In the genomic region with DNA sequence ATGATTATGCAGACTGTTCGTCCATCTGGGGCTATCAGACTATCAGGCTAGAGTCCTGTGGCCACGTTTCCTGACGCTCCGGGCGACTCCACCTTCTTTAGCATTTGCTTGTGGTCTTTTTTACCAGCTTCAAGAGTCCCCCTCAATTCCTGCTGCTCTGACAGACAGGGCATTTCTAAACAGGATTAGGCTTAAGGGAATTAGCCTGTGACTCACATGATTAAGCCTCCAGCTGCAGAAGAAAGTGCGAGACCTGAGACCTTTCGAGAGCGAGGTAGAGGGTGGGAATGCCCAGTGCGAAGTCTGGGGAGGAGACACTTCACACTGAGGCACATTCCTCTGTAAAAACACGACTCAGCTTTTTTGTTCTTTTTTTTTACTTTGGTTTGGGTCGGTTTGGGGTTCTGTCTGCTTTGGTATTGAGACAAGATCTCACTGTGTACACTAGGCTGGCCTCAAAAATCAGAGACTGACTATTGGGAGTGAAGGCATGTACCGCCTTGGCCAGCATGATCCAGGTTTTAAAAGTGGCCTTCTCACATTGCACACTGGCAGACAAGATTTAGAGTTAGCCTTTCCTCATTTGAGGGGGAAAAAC, we compare ENCODE assay signal across 16 mouse cellular contexts. TPM values are rescaled to one million over a fixed set of nuclear protein-coding genes. Genes with fewer than 3 reads are reported as not detected.
DNase-seq lines count a peak whose midpoint lies in the region; ATAC-seq and TF ChIP-seq lines count a peak whose summit lies in the region.
"Had no signal": no experiment of that assay in that cellular context is flagged by ENCODE, and none has a peak within 500 bp of the region (broad histone marks: within the 10 kb centered on the region; RNA-seq: fewer than 3 reads in every experiment).

No protein-coding gene starts in this region.

- ATAC-seq in heart, embryonic 13.5 days (ENCODE audit: extremely low read depth, insufficient number of reproducible peaks, low FRiP score, low TSS enrichment) = no peak
- ATAC-seq in midbrain, embryonic 11.5 days (ENCODE audit: low FRiP score) = peak; percentile 73
- ATAC-seq in midbrain, embryonic 16.5 days = no peak
- ATAC-seq in liver, embryonic 15.5 days (ENCODE audit: insufficient read depth) = no peak
- ATAC-seq: Patski had no signal

- H3K4me2 ChIP-seq in heart, embryonic 13.5 days = no peak overlapping the region
- 0 out of 2 replicates have a peak overlapping the region, but pooled peaks have one; percentile 4 for H3K4me2 ChIP-seq in midbrain, embryonic 11.5 days
- H3K4me2 ChIP-seq in midbrain, embryonic 16.5 days (ENCODE audit: low read length) = no peak overlapping the region
- H3K4me2 ChIP-seq in liver, embryonic 15.5 days = peak overlapping the region; percentile 8; the same call in 1 of the 2 replicates
- H3K4me2 ChIP-seq: hindbrain, embryonic 13.5 days; limb, embryonic 12.5 days; neural tube, embryonic 13.5 days had no signal

- no peak for TF ChIP-seq POLR2A in small intestine, adult 2 months (IDR thresholded peaks at IDR 0.05; ENCODE audit: low read depth, low read length)

- no peak overlapping the region for H3K9ac ChIP-seq in heart, embryonic 13.5 days
- no peak overlapping the region for H3K9ac ChIP-seq in midbrain, embryonic 11.5 days (ENCODE audit: low read length)
- no peak overlapping the region for H3K9ac ChIP-seq in midbrain, embryonic 16.5 days (ENCODE audit: low read depth, low read length)
- H3K9ac ChIP-seq in liver, embryonic 15.5 days = no peak overlapping the region
- H3K9ac ChIP-seq: hindbrain, embryonic 13.5 days; limb, embryonic 12.5 days; neural tube, embryonic 13.5 days had no signal

- no peak for TF ChIP-seq CTCF in small intestine, adult 2 months (IDR thresholded peaks at IDR 0.05; ENCODE audit: extremely low read depth, insufficient read length, insufficient replicate concordance, low read depth, low read length)

- no peaks in the 10 kb centered on the region for H3K27me3 ChIP-seq in heart, embryonic 13.5 days (replicated peaks)
- H3K27me3 ChIP-seq in midbrain, embryonic 11.5 days (ENCODE audit: control insufficient read depth, insufficient read depth, low read length) = no peaks in the 10 kb centered on the region
- H3K27me3 ChIP-seq in midbrain, embryonic 16.5 days (ENCODE audit: control insufficient read depth, insufficient read depth, low read depth, low read length) = no peaks in the 10 kb centered on the region
- H3K27me3 ChIP-seq in liver, embryonic 15.5 days = no peaks in the 10 kb centered on the region
- no peaks in the 10 kb centered on the region for H3K27me3 ChIP-seq in small intestine, adult 2 months (ENCODE audit: control insufficient read depth, insufficient read depth, low read length)
- H3K27me3 ChIP-seq: hindbrain, embryonic 13.5 days; limb, embryonic 12.5 days; neural tube, embryonic 13.5 days; Patski had no signal

- WGBS in heart, embryonic 13.5 days = 39% methylated on average over 12 of the region's 12 CpGs
- WGBS in midbrain, embryonic 11.5 days = 10% methylated on average over 12 of the region's 12 CpGs
- 8% methylated on average over 12 of the region's 12 CpGs for WGBS in midbrain, embryonic 16.5 days
- 35% methylated on average over 12 of the region's 12 CpGs for WGBS in liver, embryonic 15.5 days (ENCODE audit: insufficient replicate concordance)
- 77% methylated on average over 12 of the region's 12 CpGs for WGBS in small intestine, adult 2 months

- H3K4me1 ChIP-seq in heart, embryonic 13.5 days = peaks cover 60% of the 10 kb centered on the region
- H3K4me1 ChIP-seq in midbrain, embryonic 11.5 days (ENCODE audit: control insufficient read depth, insufficient read depth, low read length) = peaks cover 20% of the 10 kb centered on the region
- no peaks in the 10 kb centered on the region for H3K4me1 ChIP-seq in midbrain, embryonic 16.5 days (ENCODE audit: control insufficient read depth, insufficient read depth, low read length)
- H3K4me1 ChIP-seq in liver, embryonic 15.5 days (replicated peaks) = peaks cover 42% of the 10 kb centered on the region
- H3K4me1 ChIP-seq in small intestine, adult 2 months (ENCODE audit: control insufficient read depth, insufficient read depth, insufficient read length, low read length) = peaks cover 3% of the 10 kb centered on the region; the same call in 1 of the 2 replicates
- H3K4me1 ChIP-seq: hindbrain, embryonic 13.5 days; limb, embryonic 12.5 days; neural tube, embryonic 13.5 days had no signal

- no peak overlapping the region for H3K4me3 ChIP-seq in heart, embryonic 13.5 days
- H3K4me3 ChIP-seq in midbrain, embryonic 11.5 days (ENCODE audit: low read depth, low read length) = no peak overlapping the region
- H3K4me3 ChIP-seq in midbrain, embryonic 16.5 days (ENCODE audit: low read depth, low read length) = no peak overlapping the region
- no peak overlapping the region for H3K4me3 ChIP-seq in liver, embryonic 15.5 days (replicated peaks)
- H3K4me3 ChIP-seq in small intestine, adult 2 months (ENCODE audit: low read depth, low read length) = no peak overlapping the region
- H3K4me3 ChIP-seq: hindbrain, embryonic 13.5 days; limb, embryonic 12.5 days; neural tube, embryonic 13.5 days had no signal

- H3K36me3 ChIP-seq in heart, embryonic 13.5 days = peaks cover 85% of the 10 kb centered on the region
- no peaks in the 10 kb centered on the region for H3K36me3 ChIP-seq in midbrain, embryonic 11.5 days (ENCODE audit: control insufficient read depth, insufficient read depth, low read length)
- H3K36me3 ChIP-seq in midbrain, embryonic 16.5 days (ENCODE audit: control insufficient read depth, insufficient read depth, low read length) = no peaks in the 10 kb centered on the region
- peaks cover 98% of the 10 kb centered on the region for H3K36me3 ChIP-seq in liver, embryonic 15.5 days (replicated peaks)
- peaks cover 60% of the 10 kb centered on the region for H3K36me3 ChIP-seq in small intestine, adult 2 months (ENCODE audit: control insufficient read depth, insufficient read depth, low read length)

- peak overlapping the region; percentile 26 for H3K27ac ChIP-seq in heart, embryonic 13.5 days (replicated peaks)
- H3K27ac ChIP-seq in midbrain, embryonic 11.5 days (ENCODE audit: low read depth, low read length) = 0 out of 2 replicates have a peak overlapping the region, but pooled peaks have one; percentile 3
- H3K27ac ChIP-seq in midbrain, embryonic 16.5 days (ENCODE audit: low read length) = no peak overlapping the region
- H3K27ac ChIP-seq in liver, embryonic 15.5 days (replicated peaks) = peak overlapping the region; percentile 30
- H3K27ac ChIP-seq in small intestine, adult 2 months (ENCODE audit: insufficient read depth, low read depth, low read length) = 0 out of 2 replicates have a peak overlapping the region, but pooled peaks have one; percentile 21
- H3K27ac ChIP-seq: hindbrain, embryonic 13.5 days; limb, embryonic 12.5 days; neural tube, embryonic 13.5 days had no signal

- intact Hi-C loops in heart, postnatal 10 days (cut with DNase I) = no loop called here

- no peaks in the 10 kb centered on the region for H3K9me3 ChIP-seq in heart, embryonic 13.5 days
- H3K9me3 ChIP-seq in midbrain, embryonic 11.5 days (ENCODE audit: control insufficient read depth, low read length) = no peaks in the 10 kb centered on the region
- no peaks in the 10 kb centered on the region for H3K9me3 ChIP-seq in midbrain, embryonic 16.5 days (replicated peaks; ENCODE audit: control insufficient read depth, low read length, poor library complexity, severe bottlenecking)
- H3K9me3 ChIP-seq in liver, embryonic 15.5 days (replicated peaks) = no peaks in the 10 kb centered on the region
- H3K9me3 ChIP-seq: hindbrain, embryonic 13.5 days; limb, embryonic 12.5 days; neural tube, embryonic 13.5 days had no signal

- DNase-seq in heart, postnatal 10 days = no peak
- DNase-seq in midbrain, embryonic 11.5 days (ENCODE audit: low spot score, missing footprints) = peak; percentile 90
- DNase-seq in cerebellum, postnatal 4 days (ENCODE audit: low spot score in 2 of 2) = no peak
- no peak for DNase-seq in frontal cortex, postnatal 36 days (ENCODE audit: low spot score in 2 of 2)
- DNase-seq: adrenal gland, adult 2 months; cerebellum, adult 18-20 months; kidney, adult 8-10 months; layer of hippocampus, adult 9-11 months had no signal

RNA-seq across cellular contexts. Expression of a gene that starts 37.9 kb away (rescaled TPM):
- polyA plus RNA-seq in heart, embryonic 13.5 days (2015; fragmentation: Nextera tagmentation; extraction: Ambion mirVana) = 46.2 and 48.1 TPM in 2 replicates
- total RNA-seq in heart, postnatal 10 days (2021) = 100 to 1,000 TPM in 1 of 2 experiments, 10 to 100 TPM in 1; 95.5 to 103 TPM
- 13.8 and 14.9 TPM in 2 replicates for polyA plus RNA-seq in midbrain, embryonic 11.5 days (2014; fragmentation: Nextera tagmentation; extraction: Ambion mirVana)
- 5.8 and 6.4 TPM in 2 replicates for polyA plus RNA-seq in midbrain, embryonic 16.5 days (2015; fragmentation: Nextera tagmentation; extraction: Ambion mirVana)
- 33.6 and 34.8 TPM in 2 replicates for polyA plus RNA-seq in liver, embryonic 15.5 days (2015; fragmentation: Nextera tagmentation; extraction: Ambion mirVana)
- polyA plus RNA-seq in small intestine, adult 2 months (2012; rRNA removed) = 71.3 and 79.4 TPM in 2 replicates

RNA-seq across cellular contexts. Expression of a gene that starts 58.2 kb away (rescaled TPM):
- 95.7 and 107 TPM in 2 replicates for polyA plus RNA-seq in heart, embryonic 13.5 days (2015; fragmentation: Nextera tagmentation; extraction: Ambion mirVana)
- 10 to 100 TPM; 38.7 to 40.8 TPM for total RNA-seq in heart, postnatal 10 days (2021)
- 192 and 194 TPM in 2 replicates for polyA plus RNA-seq in midbrain, embryonic 11.5 days (2014; fragmentation: Nextera tagmentation; extraction: Ambion mirVana)
- polyA plus RNA-seq in midbrain, embryonic 16.5 days (2015; fragmentation: Nextera tagmentation; extraction: Ambion mirVana) = 110 and 117 TPM in 2 replicates
- 71.6 and 75.5 TPM in 2 replicates for polyA plus RNA-seq in liver, embryonic 15.5 days (2015; fragmentation: Nextera tagmentation; extraction: Ambion mirVana)
- polyA plus RNA-seq in small intestine, adult 2 months (2012; rRNA removed) = 5.6 and 9.6 TPM in 2 replicates

Comparison
In these comparisons a context has a peak if more than half of its experiments do, and no peak if none do; other contexts are left out.
1. H3K4me2 ChIP-seq: peak in midbrain, embryonic 11.5 days (single experiment) and liver, embryonic 15.5 days (single experiment); none in heart, embryonic 13.5 days (single experiment) and midbrain, embryonic 16.5 days (single experiment).